Mouse (Mus musculus) CH12.LX (cell line): ENCODE data around the gene Pak2.

ENCODE experiments used
- CTCF ChIP-seq, 2 experiments: IDR thresholded peaks in 1 of 2; conservative IDR thresholded peaks in 1 of 2; 2 replicates each; pipeline ENCODE4 v1.5.1; 2011 to 2012; ENCODE audit warnings: low read depth in 2 of 2, low read length in 2 of 2, improper control_type of control experiment in 1 of 2, inconsistent platforms in 1 of 2, mild to moderate bottlenecking in 1 of 2, moderate library complexity in 1 of 2
- ELF1 ChIP-seq: IDR thresholded peaks from 2 replicates; pipeline ENCODE4 v1.6.1; 2014; ENCODE audit warnings: low read depth, mild to moderate bottlenecking, inconsistent platforms, low read length, improper control_type of control experiment
- MXI1 ChIP-seq: IDR thresholded peaks from 2 replicates; pipeline ENCODE4 v1.6.1; 2011; ENCODE audit warnings: mild to moderate bottlenecking, low read depth, low read length, improper control_type of control experiment

- TF ChIP-seq ELF1, result no peak
- TF ChIP-seq CTCF (conservative IDR thresholded peaks at IDR 0.05 in 1 of 2, IDR thresholded peaks at IDR 0.05 in 1 of 2; ENCODE audit: low read depth in 2 of 2, low read length in 2 of 2), result no peak
- peak; percentile 89 for TF ChIP-seq MXI1
These were observed 1.3 kb downstream of the Pak2 start for GRCm38 (mm10) chr16:32077648-32078407.
